Mouse (Mus musculus) olfactory bulb, adult 2 months (tissue): ENCODE measurements around the gene Itpr2. TPM values are rescaled to one million over a fixed set of nuclear protein-coding genes. Genes with fewer than 3 reads are reported as not detected.

Experiments
- H3K27ac ChIP-seq: fragments of 200-500 bp; 2 replicates; pipeline ENCODE4 v1.5.1; 2012; ENCODE audit warnings: low read depth, low read length; ENCODE audit not compliant: insufficient read depth
- H3K4me1 ChIP-seq: fragments of 200-500 bp; 2 replicates; pipeline ENCODE4 v1.6.1; 2012; ENCODE audit warnings: low read length; ENCODE audit not compliant: control insufficient read depth, insufficient read depth
- H3K4me3 ChIP-seq: fragments of 200-500 bp; 2 replicates; pipeline ENCODE4 v1.5.1; 2012; ENCODE audit warnings: mild to moderate bottlenecking, low read depth, low read length, moderate library complexity; ENCODE audit not compliant: insufficient read depth
- CTCF ChIP-seq: fragments of 200-500 bp; IDR thresholded peaks from 2 replicates; pipeline ENCODE4 v1.5.1; 2012; ENCODE audit warnings: low read depth, mild to moderate bottlenecking, low read length, moderate library complexity; ENCODE audit not compliant: insufficient read depth
- POLR2A ChIP-seq: fragments of 200-500 bp; IDR thresholded peaks from 2 replicates; pipeline ENCODE4 v1.6.1; 2012; ENCODE audit warnings: mild to moderate bottlenecking, low read depth, low read length, moderate library complexity; ENCODE audit not compliant: insufficient read depth
- WGBS: fragments of 180-500 bp; shearing (Covaris S2); methylation state at CpG from one replicate; pipeline ENCODE4 v1.1.7; 2018; 5-methylcytosine and 5-hydroxymethylcytosine counted together
- polyA plus RNA-seq: library from polyadenylated mRNA; stranded (reverse); fragments of >200 nt; gene quantifications from 2 replicates; pipeline ENCODE4 v1.2.4, GENCODE M21; 2012; ENCODE audit warnings: low replicate concordance; ENCODE audit not compliant: missing spikeins, insufficient read depth, insufficient read length

Gene Itpr2
- polyA plus RNA-seq, 1 experiment = not detected

DNA sequence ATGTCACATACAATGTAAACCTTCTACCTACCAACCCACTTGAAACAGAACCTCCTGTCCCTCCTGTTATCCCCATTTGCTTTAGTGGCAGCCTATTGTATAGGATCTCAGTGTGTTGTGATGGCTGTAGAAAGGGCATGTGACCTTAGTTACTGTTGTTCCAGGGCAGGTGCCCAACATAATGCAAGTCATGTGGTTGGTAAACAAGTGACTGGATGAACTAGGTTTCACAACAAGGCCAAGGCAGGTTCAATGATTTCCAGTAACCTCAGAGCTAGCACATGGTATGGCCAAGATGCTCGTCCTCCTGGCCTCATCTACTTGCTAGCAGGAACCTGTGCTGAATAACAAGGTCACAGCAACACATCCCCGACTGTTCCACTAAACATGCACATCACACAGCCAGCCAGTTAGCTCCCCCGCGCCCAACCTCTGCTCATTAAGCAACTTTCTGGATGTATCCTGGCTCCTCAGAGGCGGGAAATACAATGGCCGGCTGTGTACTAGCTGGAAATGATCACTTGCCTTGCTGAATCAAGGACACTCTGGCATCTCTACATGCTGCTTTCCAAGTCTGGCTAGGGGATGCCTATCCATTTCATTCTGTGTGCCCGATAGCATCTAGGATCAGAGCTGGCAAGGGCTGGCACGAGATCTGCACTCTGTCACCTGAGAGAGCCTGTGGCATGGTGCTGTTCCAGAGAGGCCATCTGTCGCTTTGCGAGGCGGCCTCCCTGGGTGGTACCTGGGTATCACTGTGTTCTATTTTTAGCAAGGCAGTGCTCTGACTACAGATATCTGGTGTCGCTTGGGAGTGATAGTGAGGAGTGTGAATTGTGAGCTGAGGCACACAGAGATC is 375.0 kb downstream of the Itpr2 start:
- H3K27ac ChIP-seq = no peak overlapping the region
- H3K4me1 ChIP-seq = no peaks in the 10 kb centered on the region
- WGBS = 64% methylated on average over 12 of the region's 12 CpGs
- H3K4me3 ChIP-seq = no peak overlapping the region
- no peak for TF ChIP-seq POLR2A
- TF ChIP-seq CTCF = no peak

DNA sequence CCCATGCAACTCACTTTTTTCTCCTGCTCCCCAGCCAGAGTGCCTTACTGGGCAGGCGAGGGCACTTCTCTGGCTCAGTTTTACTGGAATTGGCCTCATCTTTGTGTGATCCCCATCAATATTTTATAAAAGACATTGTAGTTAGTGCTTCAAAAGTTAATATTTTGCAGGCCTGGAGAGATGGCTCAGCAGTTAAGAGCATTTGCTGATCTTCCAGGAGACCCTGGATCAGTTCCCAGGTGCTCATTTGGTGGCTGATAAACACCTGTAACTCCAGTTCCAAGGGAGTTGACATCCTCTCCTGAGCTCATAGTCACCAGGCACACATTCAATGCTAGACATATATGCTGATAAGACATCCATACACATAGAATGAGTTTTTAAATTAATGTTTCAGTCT is 376.4 kb downstream of the Itpr2 start:
- Histone ChIP-seq H3K27ac (no peak overlapping the region), H3K4me1 (no peaks in the 10 kb centered on the region), H3K4me3 (no peak overlapping the region)
- 100% methylated on average over 1 of the region's 1 CpGs for WGBS
- no peak for TF ChIP-seq POLR2A
- no peak for TF ChIP-seq CTCF

DNA sequence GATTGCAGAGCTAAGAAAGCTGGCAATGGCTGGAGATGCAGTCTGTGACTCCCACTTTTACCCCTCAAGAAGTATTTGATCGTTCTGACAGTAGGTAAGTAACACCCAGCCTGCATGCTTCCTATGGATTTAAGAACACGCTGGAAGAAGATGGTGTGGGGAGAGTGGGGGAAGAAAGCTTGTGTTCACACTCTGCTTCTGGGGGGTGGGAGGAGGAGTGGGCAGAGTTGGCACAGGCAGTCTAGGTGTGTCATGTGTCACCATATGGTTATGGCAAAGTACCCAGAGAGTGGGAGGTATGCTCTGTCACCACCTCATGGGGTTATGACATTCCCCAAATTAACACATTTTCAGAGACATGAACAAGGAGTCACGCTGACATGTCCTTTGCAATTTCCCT is 377.5 kb downstream of the Itpr2 start:
- no peak overlapping the region for H3K27ac ChIP-seq
- no peak overlapping the region for H3K4me3 ChIP-seq
- H3K4me1 ChIP-seq = no peaks in the 10 kb centered on the region
- WGBS = 86% methylated on average over 3 of the region's 3 CpGs
- TF ChIP-seq CTCF = no peak
- no peak for TF ChIP-seq POLR2A

- WGBS = 91% methylated on average over 4 of the region's 4 CpGs
- Histone ChIP-seq H3K4me3 (no peak overlapping the region), H3K27ac (no peak overlapping the region), H3K4me1 (no peaks in the 10 kb centered on the region)
- no peak for TF ChIP-seq CTCF
- TF ChIP-seq POLR2A = no peak
These were observed 378.4 kb downstream of the Itpr2 start for GRCm38 (mm10) chr6:146123656-146124055.

DNA sequence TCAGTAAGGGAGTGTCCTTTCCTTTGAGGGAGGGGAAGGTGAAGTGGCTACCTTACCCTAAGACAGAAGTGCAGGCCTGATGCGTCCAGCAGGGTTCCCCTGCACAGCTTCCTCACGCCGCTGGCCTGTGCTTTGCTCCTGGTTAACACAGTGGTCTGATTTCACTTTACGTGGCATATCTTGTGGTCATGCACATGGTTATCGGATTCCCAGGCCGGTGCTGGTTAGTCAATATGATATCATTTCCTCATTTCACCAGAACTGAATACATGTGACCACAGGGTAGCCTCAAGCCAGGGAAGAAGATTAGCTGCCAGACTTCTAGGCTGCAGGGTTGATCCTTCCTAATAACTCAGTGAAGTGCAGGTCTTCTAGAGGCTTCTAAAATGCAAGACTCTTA is 381.9 kb downstream of the Itpr2 start:
- Histone ChIP-seq H3K4me1 (no peaks in the 10 kb centered on the region), H3K4me3 (no peak overlapping the region), H3K27ac (no peak overlapping the region)
- 92% methylated on average over 6 of the region's 6 CpGs for WGBS
- TF ChIP-seq POLR2A = no peak
- TF ChIP-seq CTCF = no peak

DNA sequence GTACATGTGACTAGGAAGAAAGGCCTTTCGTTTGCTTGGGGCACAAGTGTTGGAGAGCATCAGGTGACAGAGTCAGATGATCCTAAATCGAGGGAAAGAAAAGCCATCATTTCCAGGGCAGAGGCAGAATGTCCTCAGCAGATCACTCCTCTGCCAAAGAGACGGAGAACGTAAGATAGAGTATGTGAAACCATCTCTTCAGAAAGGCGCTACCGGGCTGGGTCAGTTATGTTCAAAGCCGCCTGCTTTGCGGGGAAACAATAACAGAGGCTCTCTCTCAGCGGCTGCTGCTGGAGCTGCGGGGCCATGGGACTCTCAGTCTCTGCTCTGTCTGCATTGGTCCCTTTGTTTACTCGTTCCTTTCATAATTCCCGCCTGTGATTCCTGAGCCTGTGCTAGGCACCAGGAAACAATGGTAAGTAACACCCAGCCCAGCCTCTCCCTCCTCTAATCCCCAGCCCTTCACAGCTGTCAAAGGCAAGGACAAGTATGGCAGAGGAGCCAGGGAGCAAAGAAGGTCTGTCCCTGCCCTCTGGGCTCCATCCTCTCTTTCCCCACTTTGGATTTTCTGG is 387.2 kb downstream of the Itpr2 start:
- TF ChIP-seq POLR2A (no peak), CTCF (no peak)
- H3K4me1 ChIP-seq = peaks cover 15% of the 10 kb centered on the region
- H3K27ac ChIP-seq = no peak overlapping the region
- H3K4me3 ChIP-seq = no peak overlapping the region
- 48% methylated on average over 12 of the region's 12 CpGs for WGBS

DNA sequence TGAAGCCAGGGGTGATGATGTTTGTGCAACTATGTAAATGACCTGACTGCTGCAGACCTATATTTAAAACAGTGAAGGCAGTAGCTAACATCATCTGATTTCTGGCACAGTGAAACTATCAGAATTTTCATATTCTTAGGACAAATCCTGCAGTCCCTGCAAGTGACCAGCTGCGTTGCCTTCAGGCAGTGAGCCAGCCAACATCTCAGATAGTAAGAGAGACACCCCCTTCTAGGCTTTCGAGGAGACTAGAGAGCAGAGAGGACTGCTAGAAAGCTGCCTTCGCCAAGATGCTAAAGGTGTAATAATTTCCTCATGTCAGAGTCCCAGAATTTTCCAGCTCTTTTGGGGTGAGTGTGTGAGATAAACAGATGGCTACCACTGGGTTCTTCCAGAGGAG is 388.0 kb downstream of the Itpr2 start:
- 77% methylated on average over 3 of the region's 3 CpGs for WGBS
- H3K4me1 ChIP-seq = peaks cover 15% of the 10 kb centered on the region
- no peak overlapping the region for H3K4me3 ChIP-seq
- TF ChIP-seq CTCF (no peak), POLR2A (no peak)
- no peak overlapping the region for H3K27ac ChIP-seq

- no peak overlapping the region for H3K27ac ChIP-seq
- peaks cover 15% of the 10 kb centered on the region for H3K4me1 ChIP-seq
- WGBS = 95% methylated on average over 4 of the region's 4 CpGs
- TF ChIP-seq CTCF (no peak), POLR2A (no peak)
- H3K4me3 ChIP-seq = no peak overlapping the region
These were observed 388.9 kb downstream of the Itpr2 start for GRCm38 (mm10) chr6:146113085-146113484.

DNA sequence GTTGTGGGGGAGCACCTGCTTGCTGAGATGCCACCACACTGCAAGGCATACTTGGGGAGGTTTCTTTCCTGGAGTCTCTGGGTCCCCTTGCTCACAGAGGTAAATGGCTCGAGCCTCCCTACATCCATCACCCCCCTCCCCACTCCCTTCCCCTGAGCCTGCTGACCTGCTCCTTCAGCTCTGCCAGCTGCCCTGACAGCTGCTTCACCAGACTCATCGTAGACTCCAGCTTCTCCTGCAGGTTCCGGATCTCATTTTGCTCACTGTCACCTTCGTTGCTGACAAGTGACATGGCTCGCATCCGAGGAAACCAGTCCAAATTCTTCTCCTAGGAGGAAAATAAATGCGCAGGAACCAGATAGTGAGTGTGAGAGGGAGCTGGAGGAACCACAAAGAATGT is 389.8 kb downstream of the Itpr2 start:
- 91% methylated on average over 7 of the region's 7 CpGs for WGBS
- peaks cover 15% of the 10 kb centered on the region for H3K4me1 ChIP-seq
- no peak overlapping the region for H3K4me3 ChIP-seq
- no peak for TF ChIP-seq CTCF
- TF ChIP-seq POLR2A = no peak
- no peak overlapping the region for H3K27ac ChIP-seq
